Mouse (Mus musculus): ENCODE results near the gene Mtnr1b. TPM values are rescaled to one million over a fixed set of nuclear protein-coding genes. Genes with fewer than 3 reads are reported as not detected.
"Not testable (repeated sequence)": the region's sequence is repeated elsewhere in the genome, so short reads cannot be mapped to it uniquely, and the experiment has no call there.

Gene Mtnr1b
- not detected in 2 replicates for total RNA-seq (2015; ENCODE audit: low replicate concordance)
- not detected in 2 replicates for total RNA-seq (2017; ENCODE audit: low replicate concordance)

- no peak for ATAC-seq (replicated peaks; ENCODE audit: low FRiP score, poor library complexity, severe bottlenecking)
Observed at GRCm38 (mm10) chr9:15874506-15875160, at the start of gene Mtnr1b. Mtnr1b (minus strand) TSS chr9:15874556.

- ATAC-seq (replicated peaks; ENCODE audit: low FRiP score, poor library complexity, severe bottlenecking): no peak
Observed at GRCm38 (mm10) chr9:15920271-15920670, 45.9 kb upstream of the Mtnr1b start.

DNA sequence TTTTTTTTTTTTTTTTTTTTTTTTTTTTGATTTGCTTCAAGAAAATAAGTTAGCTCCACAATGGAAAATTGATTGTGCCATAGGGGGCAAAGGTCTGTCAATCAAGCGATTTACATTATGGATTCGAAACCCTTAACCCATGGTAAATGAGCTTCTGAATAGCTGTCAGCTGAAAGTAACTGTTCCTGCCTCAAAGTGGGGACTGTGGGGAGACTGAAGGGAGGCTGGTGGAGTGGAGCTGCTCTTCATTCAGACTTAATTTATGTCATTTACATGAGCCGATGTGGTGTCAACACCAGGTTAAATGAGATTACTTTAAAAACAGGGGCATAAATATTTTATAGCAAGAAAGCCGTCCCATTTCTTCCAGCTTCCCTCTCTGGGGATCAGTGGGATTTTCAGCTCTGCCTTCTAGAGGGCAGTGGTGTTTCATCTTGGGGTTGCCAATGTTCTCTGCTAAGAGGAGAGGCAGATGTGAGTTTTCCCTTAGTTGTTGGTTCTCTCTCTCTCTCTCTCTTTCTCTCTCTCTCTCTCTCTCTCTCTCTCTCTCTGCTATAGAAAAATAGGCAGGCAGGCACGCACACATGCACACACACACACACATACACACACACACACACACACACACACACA, 45.1 kb upstream of the Mtnr1b start:
- no peak for ATAC-seq (replicated peaks; ENCODE audit: low FRiP score, poor library complexity, severe bottlenecking)

DNA sequence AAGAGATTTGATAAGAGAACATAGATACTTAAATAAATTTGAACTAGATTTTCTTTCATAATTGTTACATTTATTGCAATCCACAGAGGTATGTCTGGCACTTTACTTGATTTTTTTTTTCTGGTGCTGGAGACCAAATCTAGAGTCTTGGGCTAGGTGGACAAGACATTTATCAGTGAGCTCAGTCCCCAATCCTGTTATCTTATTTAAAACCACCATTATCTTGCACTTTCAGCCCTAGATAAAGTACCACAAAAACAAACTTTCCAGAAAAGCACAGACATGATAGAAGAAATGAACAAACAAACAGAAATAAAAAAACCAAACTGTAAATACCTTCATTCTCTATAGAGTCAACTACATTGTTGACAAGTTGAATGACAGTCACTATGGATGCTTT, 42.2 kb upstream of the Mtnr1b start:
- ATAC-seq (replicated peaks; ENCODE audit: low FRiP score, poor library complexity, severe bottlenecking): no peak

DNA sequence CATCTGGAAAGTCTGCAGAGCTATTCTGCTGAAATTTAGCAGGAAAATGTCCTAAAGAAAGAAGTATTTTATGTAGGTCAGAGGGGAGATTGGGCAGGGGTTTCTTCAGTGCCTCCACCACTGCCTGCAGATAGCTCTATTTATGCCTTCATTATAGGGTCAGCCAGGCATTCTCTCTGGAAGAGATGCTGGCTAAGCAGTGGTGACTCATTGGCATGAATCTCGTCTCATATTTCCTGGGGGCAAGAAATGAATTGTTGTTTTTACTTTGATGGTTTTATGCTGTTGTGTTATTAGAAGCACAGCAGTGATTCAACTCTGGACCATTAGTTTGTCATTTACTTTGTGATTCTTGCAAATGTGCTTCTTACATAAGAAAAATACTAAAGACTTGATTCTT, 38.4 kb upstream of the Mtnr1b start:
- ATAC-seq (replicated peaks; ENCODE audit: low FRiP score, poor library complexity, severe bottlenecking): no peak

DNA sequence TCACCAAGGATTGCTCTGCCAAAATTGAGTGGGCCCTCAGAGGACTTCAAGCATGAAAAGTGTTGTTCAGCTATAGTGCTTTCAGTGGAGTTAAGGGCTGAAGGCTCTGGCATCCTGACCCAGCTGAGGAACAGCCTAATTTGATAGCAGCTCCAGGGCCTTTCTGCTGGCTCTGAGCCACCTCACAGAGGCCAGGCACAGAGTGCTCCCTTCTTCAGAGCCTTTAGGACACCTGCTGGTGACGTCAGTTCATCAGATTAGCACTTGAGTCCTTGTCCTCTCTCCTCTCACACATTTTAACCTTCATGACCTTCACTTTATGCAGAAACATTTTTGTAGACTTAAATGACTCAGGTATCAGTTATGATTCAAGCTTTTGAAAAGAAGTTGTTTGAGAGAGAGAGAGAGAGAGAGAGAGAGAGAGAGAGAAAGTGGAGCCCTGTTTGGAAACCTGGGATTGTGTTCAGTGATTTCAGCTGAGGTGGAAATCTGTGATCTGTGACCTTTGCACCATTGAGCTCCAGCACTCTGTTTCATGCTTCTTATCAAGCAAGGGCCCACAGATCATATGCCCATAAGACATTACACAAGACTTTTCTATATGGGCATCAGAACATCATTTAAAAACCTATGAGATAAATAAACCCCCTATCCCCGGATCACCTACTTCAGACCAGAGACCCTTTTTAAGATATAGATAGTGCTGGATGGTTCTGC, 35.2 kb upstream of the Mtnr1b start:
- no peak for ATAC-seq (replicated peaks; ENCODE audit: low FRiP score, poor library complexity, severe bottlenecking)

DNA sequence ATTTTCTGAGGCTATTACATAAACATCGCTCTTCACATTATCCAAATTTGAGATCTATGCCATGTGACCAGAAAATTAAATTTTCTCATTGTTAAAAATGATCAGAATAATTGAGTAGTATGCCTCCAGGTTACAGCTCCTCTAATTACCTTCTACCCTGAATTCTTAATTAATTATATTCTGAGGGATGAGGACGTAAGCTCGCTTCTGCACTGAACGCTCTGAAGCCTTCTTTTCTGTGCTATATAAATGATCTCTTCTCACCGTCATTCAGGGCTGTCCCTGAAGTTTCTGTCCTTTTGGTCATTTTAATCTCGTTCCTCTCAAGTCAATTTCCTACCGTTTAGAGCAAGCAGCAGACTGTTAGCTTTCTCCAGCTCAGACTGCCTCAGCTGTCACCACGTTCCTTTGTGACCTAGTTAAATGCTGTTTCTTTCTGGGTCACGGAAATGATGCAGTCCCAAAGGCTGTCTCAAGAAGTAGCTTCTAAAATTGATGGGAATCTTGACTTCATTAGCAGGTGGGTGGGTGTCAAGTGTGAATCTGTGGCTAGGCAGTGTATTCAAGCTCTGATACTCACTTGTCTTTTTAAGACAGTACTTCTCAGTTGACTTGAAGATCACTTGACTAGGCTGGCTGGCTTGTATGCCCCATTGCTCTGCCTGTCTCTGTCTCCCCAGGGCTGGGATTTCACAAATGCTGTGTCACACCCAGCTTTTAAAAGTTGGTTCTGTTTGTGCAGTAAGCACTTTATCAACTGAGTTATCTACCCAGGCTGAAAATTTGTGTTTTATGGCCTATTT, 29.8 kb upstream of the Mtnr1b start:
- no peak for ATAC-seq (replicated peaks; ENCODE audit: low FRiP score, poor library complexity, severe bottlenecking)

- ATAC-seq (replicated peaks; ENCODE audit: low FRiP score, poor library complexity, severe bottlenecking): no peak
Observed at GRCm38 (mm10) chr9:15898112-15898511, 23.8 kb upstream of the Mtnr1b start.

GRCm38 (mm10) chr9:15886756-15887155, 12.4 kb upstream of the Mtnr1b start:
- ATAC-seq (replicated peaks; ENCODE audit: low FRiP score, poor library complexity, severe bottlenecking): no peak

DNA sequence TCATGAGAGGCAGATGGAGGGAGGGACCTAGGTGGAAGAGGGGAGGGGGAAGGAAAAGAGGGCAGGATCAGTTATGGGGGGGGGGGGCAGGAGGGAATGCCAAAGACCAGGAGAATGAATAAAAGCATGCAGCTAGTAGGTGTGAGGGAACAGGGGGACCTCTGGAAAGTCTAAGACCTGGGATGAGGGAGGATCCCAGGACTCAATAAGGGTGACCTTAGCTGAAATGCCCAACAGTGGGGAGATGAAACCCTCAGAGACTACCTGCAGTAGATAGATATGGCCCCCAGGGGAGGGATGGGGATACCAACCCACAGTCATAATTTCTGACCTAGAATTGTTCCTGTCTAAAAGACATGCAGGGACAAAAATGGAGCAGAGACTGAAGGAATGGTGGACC, 6.4 kb upstream of the Mtnr1b start:
- ATAC-seq (replicated peaks; ENCODE audit: low FRiP score, poor library complexity, severe bottlenecking): no peak

DNA sequence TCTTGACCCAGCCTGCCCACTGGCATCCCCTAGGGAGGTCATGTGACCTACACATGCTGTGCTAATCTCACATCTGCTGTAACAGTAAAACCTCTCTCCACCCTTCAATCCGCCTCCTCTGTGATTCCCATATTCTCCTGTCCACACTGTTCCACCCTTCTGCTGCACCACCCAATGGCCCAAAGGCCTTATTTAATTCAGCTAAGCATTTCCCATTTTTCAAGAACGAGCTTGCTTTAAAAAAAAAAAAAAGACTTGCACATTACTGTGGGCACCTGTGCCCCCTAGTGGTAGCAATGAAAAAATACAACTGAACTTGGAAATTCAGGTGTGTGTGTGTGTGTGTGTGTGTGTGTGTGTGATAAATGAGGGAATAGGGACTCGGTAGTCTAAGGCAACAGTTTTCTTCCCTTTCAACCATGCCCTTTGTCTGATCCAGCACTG, 5.8 kb upstream of the Mtnr1b start:
- ATAC-seq (replicated peaks; ENCODE audit: low FRiP score, poor library complexity, severe bottlenecking): no peak

DNA sequence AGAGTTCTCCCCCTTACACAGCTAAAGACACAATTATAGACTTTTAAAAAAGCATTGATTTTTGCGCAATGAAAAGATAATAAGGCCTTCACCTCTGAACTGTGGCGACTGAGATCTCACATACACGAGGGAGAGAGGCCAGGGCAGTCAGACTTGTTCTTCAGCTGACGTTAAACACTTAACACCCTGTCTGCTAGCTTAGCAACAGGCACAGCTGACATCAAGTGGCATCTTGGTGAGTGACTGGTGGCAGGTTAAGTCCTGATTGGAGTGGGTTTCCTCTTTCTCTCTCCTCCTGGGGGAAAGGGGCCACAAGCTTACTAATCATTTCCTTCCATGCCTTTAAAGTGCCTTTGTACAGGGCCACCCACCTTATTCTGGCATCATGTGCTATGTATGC, 4.3 kb downstream of the Mtnr1b start:
- ATAC-seq (replicated peaks; ENCODE audit: low FRiP score, poor library complexity, severe bottlenecking): no peak

GRCm38 (mm10) chr9:15869456-15869855, 4.9 kb downstream of the Mtnr1b start:
- no peak for ATAC-seq (replicated peaks; ENCODE audit: low FRiP score, poor library complexity, severe bottlenecking)

DNA sequence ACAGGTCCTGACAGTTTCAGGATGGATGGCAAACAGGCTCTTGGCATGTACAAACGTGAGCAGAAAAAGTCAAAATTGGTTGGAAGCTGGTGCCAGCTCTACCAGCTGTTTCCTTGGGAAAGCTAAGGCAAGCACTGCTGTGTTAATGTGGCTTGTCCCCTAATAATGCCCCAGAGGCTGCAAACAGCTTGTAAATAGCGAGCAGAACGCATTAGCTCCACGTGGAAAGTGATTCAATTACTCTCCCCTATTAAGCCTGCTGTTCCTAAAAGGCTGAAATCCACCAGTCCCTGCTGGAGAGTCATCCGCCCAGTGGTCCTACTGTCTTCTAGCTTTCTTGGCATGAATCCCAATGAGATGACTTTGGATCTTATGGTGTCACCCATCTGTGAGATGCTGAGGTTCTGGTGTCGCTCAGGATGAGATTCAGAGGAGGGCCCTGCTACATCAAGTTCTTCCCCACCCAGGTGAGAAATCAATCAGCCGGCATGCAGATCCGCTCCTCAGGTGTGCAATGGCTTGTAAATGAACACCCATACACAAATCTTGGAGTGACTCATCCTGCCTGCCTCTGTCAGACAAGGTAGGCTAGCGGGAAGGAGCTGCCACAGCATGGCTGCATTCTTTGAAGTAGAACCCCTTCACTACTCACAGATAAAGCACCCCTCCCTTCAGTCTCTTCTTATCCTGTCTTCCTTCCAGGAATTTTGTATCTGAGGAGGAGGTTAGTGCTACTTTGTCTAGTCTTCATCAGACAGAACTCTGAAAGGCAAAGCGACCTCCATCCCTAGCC, 7.9 kb downstream of the Mtnr1b start:
- ATAC-seq (replicated peaks; ENCODE audit: low FRiP score, poor library complexity, severe bottlenecking): no peak

DNA sequence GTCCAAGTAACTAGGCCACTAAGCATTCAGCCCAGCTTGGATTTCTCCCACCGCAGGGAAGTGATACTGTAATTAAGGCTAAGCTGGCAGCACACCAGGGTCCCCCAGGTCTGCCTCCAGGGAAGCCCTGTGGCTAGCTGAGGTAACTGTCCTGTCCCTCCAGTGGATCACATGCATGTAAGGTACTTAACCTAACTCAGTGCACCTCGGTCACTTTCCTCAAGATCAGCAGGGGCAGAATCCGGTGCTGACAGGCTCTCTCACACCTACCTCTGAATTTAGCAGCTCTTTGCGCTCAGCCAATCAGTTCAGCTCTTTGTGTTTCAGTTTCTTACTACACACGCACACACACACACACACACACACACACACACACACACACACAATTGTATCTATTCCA, 13.0 kb downstream of the Mtnr1b start:
- ATAC-seq (replicated peaks; ENCODE audit: low FRiP score, poor library complexity, severe bottlenecking): no peak

GRCm38 (mm10) chr9:15850749-15851148, 23.6 kb downstream of the Mtnr1b start:
- no peak for ATAC-seq (replicated peaks; ENCODE audit: low FRiP score, poor library complexity, severe bottlenecking)

- ATAC-seq (replicated peaks; ENCODE audit: low FRiP score, poor library complexity, severe bottlenecking): no peak
Observed at GRCm38 (mm10) chr9:15845390-15845789, 29.0 kb downstream of the Mtnr1b start.

- ATAC-seq (replicated peaks; ENCODE audit: low FRiP score, poor library complexity, severe bottlenecking): not testable (repeated sequence)
Observed at GRCm38 (mm10) chr9:15844936-15845335, 29.4 kb downstream of the Mtnr1b start.
